Mouse (Mus musculus) bone marrow macrophage, adult 2 months (primary cell): ENCODE results near the gene Zfp358.

Experiments
- CTCF ChIP-seq: IDR thresholded peaks from 2 replicates; pipeline ENCODE4 v1.5.1; 2012; ENCODE audit warnings: low read depth, mild to moderate bottlenecking, low read length, moderate library complexity
- POLR2A ChIP-seq: IDR thresholded peaks from 2 replicates; pipeline ENCODE4 v1.6.1; 2012; ENCODE audit warnings: mild to moderate bottlenecking, low read depth, low read length, borderline replicate concordance

GRCm38 (mm10) chr8:3530816-3531215, 37.9 kb downstream of the Zfp358 start:
- TF ChIP-seq CTCF (no peak), POLR2A (no peak)
